Comparison of ENCODE assay signal across 27 mouse cellular contexts in the genomic region with DNA sequence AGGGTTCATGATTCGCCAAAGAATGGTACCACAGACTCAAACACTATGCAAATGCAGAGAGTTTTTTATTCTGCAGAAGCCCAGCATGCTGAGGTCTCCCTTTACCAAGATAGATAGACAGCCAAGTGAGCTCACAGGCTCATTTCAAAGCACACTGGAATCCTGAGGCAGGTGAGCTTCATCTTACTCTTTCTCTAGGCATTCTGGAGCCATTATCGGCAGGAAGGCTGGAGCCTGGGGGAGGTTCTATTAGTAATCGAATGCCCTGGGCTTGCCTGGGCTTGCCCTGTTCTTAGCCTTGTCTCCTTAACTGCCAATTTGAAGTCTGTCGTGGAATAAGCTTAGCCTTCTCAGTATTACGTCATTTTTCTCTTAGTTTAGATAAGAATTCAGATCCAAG.
"Had no signal": no experiment of that assay in that cellular context is flagged by ENCODE, and none has a peak within 500 bp of the region (broad histone marks: within the 10 kb centered on the region; RNA-seq: fewer than 3 reads in every experiment).

No protein-coding gene starts in this region.

- H3K9ac ChIP-seq: heart, embryonic 12.5 days; hindbrain, embryonic 12.5 days; hindbrain, embryonic 14.5 days; kidney, embryonic 15.5 days; limb, embryonic 13.5 days; limb, embryonic 15.5 days; liver, embryonic 13.5 days; liver, embryonic 15.5 days had no signal

- ATAC-seq: hindbrain, embryonic 16.5 days had no signal

- H3K4me2 ChIP-seq: heart, embryonic 12.5 days; hindbrain, embryonic 12.5 days; hindbrain, embryonic 14.5 days; kidney, embryonic 15.5 days; limb, embryonic 13.5 days; limb, embryonic 15.5 days; liver, embryonic 11.5 days; liver, embryonic 13.5 days; liver, embryonic 15.5 days had no signal

- H3K27me3 ChIP-seq: heart, embryonic 12.5 days; hindbrain, embryonic 12.5 days; kidney, embryonic 15.5 days; limb, embryonic 13.5 days; limb, embryonic 15.5 days; liver, embryonic 13.5 days; liver, embryonic 15.5 days had no signal

- DNase-seq: gastrocnemius, adult 2 months; gastrocnemius, postnatal 10 days; gastrocnemius, postnatal 25 days; heart, adult 2 months; heart, postnatal 10 days; heart, postnatal 4 days; kidney, adult 11 months; kidney, adult 2 months; kidney, adult 9 months; kidney, postnatal 14 days; kidney, postnatal 36 days; layer of hippocampus, adult 9-11 months; layer of hippocampus, postnatal 36 days; left cerebral cortex, postnatal 4 days; liver, embryonic 13.5 days had no signal

- H3K4me3 ChIP-seq: gastrocnemius, adult 2 months; heart, adult 2 months; heart, embryonic 10.5 days; heart, embryonic 12.5 days; hindbrain, embryonic 10.5 days; hindbrain, embryonic 12.5 days; kidney, embryonic 15.5 days; limb, embryonic 13.5 days; limb, embryonic 15.5 days; liver, embryonic 13.5 days; liver, embryonic 15.5 days had no signal

- H3K27ac ChIP-seq: gastrocnemius, adult 2 months; heart, adult 2 months; heart, embryonic 10.5 days; hindbrain, embryonic 10.5 days; hindbrain, embryonic 12.5 days; hindbrain, embryonic 14.5 days; kidney, embryonic 15.5 days; kidney, postnatal 0 days; limb, embryonic 13.5 days; limb, embryonic 15.5 days; liver, embryonic 13.5 days; liver, embryonic 15.5 days had no signal

- H3K36me3 ChIP-seq: heart, embryonic 10.5 days; heart, embryonic 12.5 days; hindbrain, embryonic 10.5 days; hindbrain, embryonic 12.5 days; kidney, embryonic 15.5 days; limb, embryonic 13.5 days; limb, embryonic 15.5 days; liver, embryonic 13.5 days; liver, embryonic 15.5 days had no signal

- H3K4me1 ChIP-seq: heart, embryonic 10.5 days; heart, embryonic 12.5 days; hindbrain, embryonic 10.5 days; hindbrain, embryonic 12.5 days; limb, embryonic 13.5 days; limb, embryonic 15.5 days; liver, embryonic 13.5 days; liver, embryonic 15.5 days had no signal

- H3K9me3 ChIP-seq: hindbrain, embryonic 12.5 days; limb, embryonic 15.5 days; liver, embryonic 13.5 days; liver, embryonic 15.5 days had no signal
